Mouse (Mus musculus) G1E-ER4 (cell line): Measurements from ENCODE around the gene Aspn. TPM values are rescaled to one million over a fixed set of nuclear protein-coding genes. Genes with fewer than 3 reads are reported as not detected.

Experiments
- GATA1 ChIP-seq: IDR thresholded peaks from one replicate; pipeline ENCODE4 v1.8.0; 2012; ENCODE audit warnings: low read length, inconsistent platforms
- polyA plus RNA-seq: library from polyadenylated mRNA; stranded (reverse); fragments of >175 nt; gene quantifications from 2 replicates; pipeline ENCODE4 v1.2.3, GENCODE M21; 2012

Aspn gene
- polyA plus RNA-seq, 1 experiment, result not detected

GRCm38 (mm10) chr13:49564347-49564746 lies 20.1 kb downstream of the Aspn start:
- no peak for TF ChIP-seq GATA1

GRCm38 (mm10) chr13:49570371-49570770 lies 26.1 kb downstream of the Aspn start:
- TF ChIP-seq GATA1, result no peak

GRCm38 (mm10) chr13:49571418-49571817 lies 27.2 kb downstream of the Aspn start:
- peak; percentile 89 for TF ChIP-seq GATA1

- no peak for TF ChIP-seq GATA1
Measured at GRCm38 (mm10) chr13:49581541-49582530, 37.6 kb downstream of the Aspn start, which contains the start of gene Omd. Gene Omd, plus strand, starts transcription at chr13:49582462.

GRCm38 (mm10) chr13:49583859-49584258 lies 39.6 kb downstream of the Aspn start:
- TF ChIP-seq GATA1, result no peak

- TF ChIP-seq GATA1, result no peak
Measured at GRCm38 (mm10) chr13:49584307-49585005, 40.2 kb downstream of the Aspn start.

GRCm38 (mm10) chr13:49586062-49586461 lies 41.8 kb downstream of the Aspn start:
- no peak for TF ChIP-seq GATA1

GRCm38 (mm10) chr13:49603603-49604002 lies 59.4 kb downstream of the Aspn start:
- TF ChIP-seq GATA1, result no peak

GRCm38 (mm10) chr13:49607714-49608113 lies 63.5 kb downstream of the Aspn start, which contains the start of gene Ogn:
Gene Ogn, plus strand, starts transcription at chr13:49608046.
- TF ChIP-seq GATA1, result no peak

- no peak for TF ChIP-seq GATA1
Measured at GRCm38 (mm10) chr13:49608589-49609322, 64.5 kb downstream of the Aspn start.

GRCm38 (mm10) chr13:49617021-49617420 lies 72.8 kb downstream of the Aspn start:
- no peak for TF ChIP-seq GATA1

Other genes with a start within 250 kb of the Aspn start
- gene Fgd3, start 224.1 kb upstream of the Aspn start, polyA plus RNA-seq, result 2.1 TPM in 2 replicates
- gene Bicd2, start 202.9 kb upstream of the Aspn start, polyA plus RNA-seq, result 22.0 and 22.6 TPM in 2 replicates
- gene Ippk, start 123.2 kb upstream of the Aspn start, polyA plus RNA-seq, result 1.4 and 1.9 TPM in 2 replicates
- 0.03 TPM in 1 of 2 replicates, not detected in the other for gene Tes3-ps, start 51.1 kb upstream of the Aspn start, polyA plus RNA-seq
- gene Ecm2, start 39.6 kb upstream of the Aspn start, polyA plus RNA-seq, result 0.01 TPM in 1 of 2 replicates, not detected in the other
- gene Omd, start 38.0 kb downstream of the Aspn start, polyA plus RNA-seq, result not detected in 2 replicates
- gene Ogn, start 63.6 kb downstream of the Aspn start, polyA plus RNA-seq, result not detected in 2 replicates
- gene Cenpp, start 108.3 kb downstream of the Aspn start, polyA plus RNA-seq, result 7.3 and 9.6 TPM in 2 replicates
- gene Nol8, start 108.6 kb downstream of the Aspn start, polyA plus RNA-seq, result 1.6 and 1.8 TPM in 2 replicates
- 9.7 and 30.2 TPM in 2 replicates for gene Iars, start 137.7 kb downstream of the Aspn start, polyA plus RNA-seq